Mouse (Mus musculus) heart, embryonic 14.5 days (tissue): Measurements from ENCODE around the gene Krtap4-13. TPM values are rescaled to one million over a fixed set of nuclear protein-coding genes. Genes with fewer than 3 reads are reported as not detected.
"Not testable (repeated sequence)": the region's sequence is repeated elsewhere in the genome, so short reads cannot be mapped to it uniquely, and the experiment has no call there.

Experiments used
- ATAC-seq: fragments of 200-750 bp; cut with Nextera tagmentation; 2 replicates; pipeline ENCODE4 v1.8.0; 2017; ENCODE audit warnings: low read depth, moderate TSS enrichment; ENCODE audit not compliant: insufficient number of reproducible peaks, insufficient read depth, low FRiP score
- H3K27ac ChIP-seq, 2 experiments: fragments of 200-500 bp in 1 of 2; fragments of 300-500 bp in 1 of 2; sonication (generic) in 1 of 2; replicated peaks in 1 of 2; 2 replicates each; pipeline ENCODE4 v1.5.1; 2012 to 2014; ENCODE audit warnings: low read depth in 2 of 2, low read length in 2 of 2, control low read depth in 1 of 2, mild to moderate bottlenecking in 1 of 2, mixed read lengths in 1 of 2; ENCODE audit not compliant: control insufficient read depth in 1 of 2, insufficient read depth in 1 of 2
- H3K27me3 ChIP-seq: fragments of 300-500 bp; sonication (generic); 2 replicates; pipeline ENCODE4 v1.6.1; 2014; ENCODE audit warnings: mild to moderate bottlenecking, low read length, control low read depth; ENCODE audit not compliant: control insufficient read depth, insufficient read depth
- H3K36me3 ChIP-seq: fragments of 300-500 bp; sonication (generic); 2 replicates; pipeline ENCODE4 v1.6.1; 2014; ENCODE audit warnings: mild to moderate bottlenecking, control low read depth, low read length, mixed read lengths; ENCODE audit not compliant: control insufficient read depth, insufficient read depth
- H3K4me1 ChIP-seq, 2 experiments: fragments of 200-500 bp in 1 of 2; fragments of 300-500 bp in 1 of 2; sonication (generic) in 1 of 2; 2 replicates each; pipeline ENCODE4 v1.6.1; 2012 to 2014; ENCODE audit warnings: low read length in 2 of 2, control low read depth in 1 of 2, mixed read lengths in 1 of 2; ENCODE audit not compliant: control insufficient read depth in 2 of 2, insufficient read depth in 2 of 2
- H3K4me2 ChIP-seq: fragments of 300-500 bp; sonication (generic); 2 replicates; pipeline ENCODE4 v1.6.1; 2014; ENCODE audit warnings: mild to moderate bottlenecking, low read length
- H3K4me3 ChIP-seq, 2 experiments: fragments of 200-500 bp in 1 of 2; fragments of 300-500 bp in 1 of 2; sonication (generic) in 1 of 2; 2 replicates each; pipeline ENCODE4 v1.5.1; 2012 to 2014; ENCODE audit warnings: low read length in 2 of 2, mild to moderate bottlenecking in 2 of 2, control low read depth in 1 of 2, low read depth in 1 of 2, moderate library complexity in 1 of 2; ENCODE audit not compliant: control insufficient read depth in 1 of 2, insufficient read depth in 1 of 2
- H3K9ac ChIP-seq: fragments of 300-500 bp; sonication (generic); 2 replicates; pipeline ENCODE4 v1.6.1; 2014; ENCODE audit warnings: mild to moderate bottlenecking, low read length
- H3K9me3 ChIP-seq: fragments of 300-500 bp; sonication (generic); 2 replicates; pipeline ENCODE4 v1.6.1; 2016; ENCODE audit warnings: low read length, control low read depth; ENCODE audit not compliant: control insufficient read depth
- WGBS: fragments of 180-500 bp; shearing (Covaris S2); extraction: QIAGEN DNeasy Blood & Tissue Kit; methylation state at CpG from one replicate; pipeline ENCODE4 v1.1.7; 2014; 5-methylcytosine and 5-hydroxymethylcytosine counted together
- polyA plus RNA-seq: library from polyadenylated mRNA; unstranded; fragments of >200 nt; fragmentation: Nextera tagmentation; extraction: Ambion mirVana; gene quantifications from 2 replicates; pipeline ENCODE4 v1.2.1, GENCODE M21; 2014

Gene Krtap4-13
- not detected in 2 replicates for polyA plus RNA-seq

GRCm38 (mm10) chr11:99809792-99810191 lies at the start of gene Krtap4-13:
Krtap4-13 (minus strand) TSS chr11:99809892.
- H3K4me1 ChIP-seq, H3K4me2 ChIP-seq, H3K36me3 ChIP-seq, H3K27ac ChIP-seq, H3K4me3 ChIP-seq, H3K27me3 ChIP-seq, H3K9me3 ChIP-seq, H3K9ac ChIP-seq, ATAC-seq: not testable (repeated sequence)

- H3K36me3 ChIP-seq, result no peaks in the 10 kb centered on the region
- no peak overlapping the region for H3K4me3 ChIP-seq
- WGBS, result 81% methylated on average over 2 of the region's 2 CpGs
- no peaks in the 10 kb centered on the region for H3K4me1 ChIP-seq
- H3K4me2 ChIP-seq, result no peak overlapping the region
- H3K27ac ChIP-seq, result no peak overlapping the region
- no peak for ATAC-seq
- H3K27me3 ChIP-seq, result no peaks in the 10 kb centered on the region
- H3K9me3 ChIP-seq, result no peaks in the 10 kb centered on the region
- no peak overlapping the region for H3K9ac ChIP-seq
Observed at GRCm38 (mm10) chr11:99858761-99859160, 49.1 kb upstream of the Krtap4-13 start.

- H3K4me3 ChIP-seq, result no peak within 1 kb of the TSS
- H3K36me3 ChIP-seq, result no peaks in the 10 kb centered on the region
- no peak within 1 kb of the TSS for H3K9ac ChIP-seq
- H3K9me3 ChIP-seq, result no peaks in the 10 kb centered on the region
- no peak within 1 kb of the TSS for H3K27ac ChIP-seq
- ATAC-seq, result no peak
- WGBS, result 81% methylated on average over 2 of the region's 2 CpGs
- H3K4me1 ChIP-seq, result no peaks in the 10 kb centered on the region
- H3K4me2 ChIP-seq, result no peak within 1 kb of the TSS
- no peaks in the 10 kb centered on the region for H3K27me3 ChIP-seq
Observed at GRCm38 (mm10) chr11:99857617-99858016, 47.9 kb upstream of the Krtap4-13 start, which contains the start of gene Gm11568. Gm11568 (plus strand) TSS chr11:99857917.

GRCm38 (mm10) chr11:99854121-99854520 lies 44.4 kb upstream of the Krtap4-13 start:
- H3K4me2 ChIP-seq, result no peak overlapping the region
- H3K4me1 ChIP-seq, result no peaks in the 10 kb centered on the region
- H3K36me3 ChIP-seq, result no peaks in the 10 kb centered on the region
- WGBS, result 57% methylated on average over 3 of the region's 3 CpGs
- no peak overlapping the region for H3K27ac ChIP-seq
- no peak overlapping the region for H3K4me3 ChIP-seq
- no peak overlapping the region for H3K9ac ChIP-seq
- H3K9me3 ChIP-seq, result no peaks in the 10 kb centered on the region
- no peaks in the 10 kb centered on the region for H3K27me3 ChIP-seq
- ATAC-seq, result no peak

GRCm38 (mm10) chr11:99851508-99851907 lies 41.8 kb upstream of the Krtap4-13 start, which contains the start of gene Krtap4-16:
Krtap4-16 (minus strand) TSS chr11:99851608.
- Histone ChIP-seq H3K27me3 (no peaks in the 10 kb centered on the region), H3K9ac (no peak within 1 kb of the TSS), H3K36me3 (no peaks in the 10 kb centered on the region), H3K4me3 (no peak within 1 kb of the TSS), H3K4me1 (no peaks in the 10 kb centered on the region), H3K4me2 (no peak within 1 kb of the TSS), H3K27ac (no peak within 1 kb of the TSS), H3K9me3 (no peaks in the 10 kb centered on the region)
- no peak for ATAC-seq

- no peak overlapping the region for H3K4me2 ChIP-seq
- 71% methylated on average over 2 of the region's 2 CpGs for WGBS
- H3K9me3 ChIP-seq, result no peaks in the 10 kb centered on the region
- H3K4me3 ChIP-seq, result no peak overlapping the region
- H3K27ac ChIP-seq, result no peak overlapping the region
- no peak overlapping the region for H3K9ac ChIP-seq
- no peaks in the 10 kb centered on the region; the same call in 1 of the 2 replicates for H3K27me3 ChIP-seq
- no peaks in the 10 kb centered on the region for H3K4me1 ChIP-seq
- no peaks in the 10 kb centered on the region for H3K36me3 ChIP-seq
- no peak for ATAC-seq
Observed at GRCm38 (mm10) chr11:99846746-99847145, 37.1 kb upstream of the Krtap4-13 start.

GRCm38 (mm10) chr11:99842185-99842584 lies 32.5 kb upstream of the Krtap4-13 start:
- Histone ChIP-seq H3K9me3 (no peaks in the 10 kb centered on the region), H3K4me2 (no peak overlapping the region), H3K27me3 (no peaks in the 10 kb centered on the region; the same call in 1 of the 2 replicates), H3K4me1 (no peaks in the 10 kb centered on the region), H3K27ac (no peak overlapping the region), H3K9ac (no peak overlapping the region), H3K4me3 (no peak overlapping the region), H3K36me3 (no peaks in the 10 kb centered on the region)
- no peak for ATAC-seq
- WGBS, result 68% methylated on average over 1 of the region's 1 CpGs

GRCm38 (mm10) chr11:99837966-99838365 lies 28.3 kb upstream of the Krtap4-13 start, which contains the start of gene 2300003K06Rik:
2300003K06Rik (minus strand) TSS chr11:99838066.
- WGBS, result 71% methylated on average over 1 of the region's 1 CpGs
- Histone ChIP-seq H3K4me3 (no peak within 1 kb of the TSS), H3K36me3 (no peaks in the 10 kb centered on the region), H3K4me1 (no peaks in the 10 kb centered on the region), H3K9ac (no peak within 1 kb of the TSS), H3K9me3 (no peaks in the 10 kb centered on the region), H3K27me3 (no peaks in the 10 kb centered on the region), H3K4me2 (no peak within 1 kb of the TSS), H3K27ac (no peak within 1 kb of the TSS)
- no peak for ATAC-seq
